Mouse (Mus musculus): Measurements from ENCODE around the gene Mpp3.

GRCm38 (mm10) chr11:102035456-102035960 is 7.2 kb upstream of the Mpp3 start:
- TF ChIP-seq CTCF (IDR thresholded peaks at IDR 0.05; ENCODE audit: low read depth, low read length) (no peak), POLR2A (IDR thresholded peaks at IDR 0.05; ENCODE audit: insufficient read depth, low read length) (no peak), EP300 (IDR thresholded peaks at IDR 0.05; ENCODE audit: insufficient read depth, low read depth, low read length) (no peak)
